Mouse (Mus musculus) liver, postnatal 0 days (tissue): Measurements from ENCODE around the gene Med29.

ENCODE experiments used
- CTCF ChIP-seq: sonication (generic); IDR thresholded peaks from 2 replicates; pipeline ENCODE4 v1.5.1; 2016; ENCODE audit warnings: antibody characterized with exemption, low read depth
- EP300 ChIP-seq: IDR thresholded peaks from 2 replicates; pipeline ENCODE4 v1.6.1; 2016; ENCODE audit warnings: antibody characterized with exemption, low read depth, mild to moderate bottlenecking

- TF ChIP-seq CTCF (no peak), EP300 (no peak)
Observed at GRCm38 (mm10) chr7:28383606-28384005, 8.9 kb downstream of the Med29 start.
